Mouse (Mus musculus): ENCODE measurements around the gene Aldh1a3. TPM values are rescaled to one million over a fixed set of nuclear protein-coding genes. Genes with fewer than 3 reads are reported as not detected.

Gene Aldh1a3
- polyA plus RNA-seq, 1 experiment from 2014 or later = 4.6 TPM

Small RNA genes lying within 50 kb of the gene (microRNA-seq; reads per million reads assigned to microRNA genes)
- gene Mir7057 = not detected

Other genes starting within 250 kb of the Aldh1a3 start
- not detected in 2 replicates for gene Gm10974, start 61.6 kb downstream of the Aldh1a3 start, polyA plus RNA-seq (2015; fragmentation: Nextera tagmentation; extraction: Ambion mirVana)
- 2.0 and 2.1 TPM in 2 replicates for gene Lrrk1, start 39.2 kb downstream of the Aldh1a3 start, polyA plus RNA-seq (2015; fragmentation: Nextera tagmentation; extraction: Ambion mirVana)